In genomic region chr1:173844754-173845153, GRCm38 (mm10) we compare ENCODE assay signal across 21 mouse cellular contexts.
DNase-seq lines count a peak whose midpoint lies in the region; ATAC-seq and TF ChIP-seq lines count a peak whose summit lies in the region.
"Had no signal": no experiment of that assay in that cellular context is flagged by ENCODE, and none has a peak within 500 bp of the region (broad histone marks: within the 10 kb centered on the region; RNA-seq: fewer than 3 reads in every experiment).

No protein-coding gene starts in this region.

- ATAC-seq in forebrain, embryonic 11.5 days (replicated peaks; ENCODE audit: low FRiP score): 0 out of 2 replicates have a peak, but pooled peaks have one; percentile 43
- ATAC-seq in forebrain, embryonic 13.5 days: no peak
- ATAC-seq in stomach, embryonic 15.5 days (ENCODE audit: insufficient read depth, low FRiP score, low read depth): peak; percentile 91
- no peak for ATAC-seq in stomach, postnatal 0 days (ENCODE audit: low FRiP score, low TSS enrichment)
- ATAC-seq in megakaryocyte, adult 5-6 weeks (ENCODE audit: poor library complexity, severe bottlenecking): peak; percentile 21; the same call in 1 of the 2 replicates
- 0 out of 2 replicates have a peak, but pooled peaks have one; percentile 21 for ATAC-seq in stomach, embryonic 16.5 days (ENCODE audit: insufficient read depth, low FRiP score)
- ATAC-seq in kidney, embryonic 16.5 days (ENCODE audit: low FRiP score, low TSS enrichment): no peak
- ATAC-seq: forebrain, embryonic 15.5 days had no signal

- 81% methylated on average over 1 of the region's 1 CpGs for WGBS in forebrain, embryonic 11.5 days
- WGBS in forebrain, embryonic 13.5 days: 86% methylated on average over 1 of the region's 1 CpGs
- 90% methylated on average over 1 of the region's 1 CpGs for WGBS in stomach, embryonic 15.5 days
- WGBS in stomach, postnatal 0 days: 81% methylated on average over 1 of the region's 1 CpGs
- WGBS in stomach, embryonic 16.5 days: 76% methylated on average over 1 of the region's 1 CpGs
- 93% methylated on average over 1 of the region's 1 CpGs for WGBS in kidney, embryonic 16.5 days

- no peaks in the 10 kb centered on the region for H3K9me3 ChIP-seq in forebrain, embryonic 11.5 days (ENCODE audit: control insufficient read depth, low read length)
- H3K9me3 ChIP-seq in forebrain, embryonic 13.5 days (replicated peaks): no peaks in the 10 kb centered on the region
- H3K9me3 ChIP-seq in stomach, embryonic 15.5 days: no peaks in the 10 kb centered on the region
- H3K9me3 ChIP-seq in stomach, postnatal 0 days (ENCODE audit: control insufficient read depth, low read length): no peaks in the 10 kb centered on the region
- H3K9me3 ChIP-seq in stomach, embryonic 16.5 days (replicated peaks; ENCODE audit: control insufficient read depth, low read length): no peaks in the 10 kb centered on the region
- no peaks in the 10 kb centered on the region for H3K9me3 ChIP-seq in kidney, embryonic 16.5 days (ENCODE audit: low read length)
- H3K9me3 ChIP-seq: embryonic facial prominence, embryonic 10.5 days; forebrain, embryonic 15.5 days; kidney, embryonic 15.5 days; midbrain, embryonic 12.5 days; neural tube, embryonic 12.5 days had no signal

- no peak overlapping the region for H3K4me3 ChIP-seq in forebrain, embryonic 11.5 days (ENCODE audit: low read depth, low read length)
- H3K4me3 ChIP-seq in forebrain, embryonic 13.5 days: no peak overlapping the region
- no peak overlapping the region for H3K4me3 ChIP-seq in stomach, embryonic 15.5 days (replicated peaks)
- H3K4me3 ChIP-seq in stomach, postnatal 0 days (ENCODE audit: low read depth, low read length): no peak overlapping the region
- no peak overlapping the region for H3K4me3 ChIP-seq in stomach, embryonic 16.5 days (replicated peaks; ENCODE audit: low read length)
- no peak overlapping the region for H3K4me3 ChIP-seq in kidney, embryonic 16.5 days (ENCODE audit: low read length)
- H3K4me3 ChIP-seq: embryonic facial prominence, embryonic 10.5 days; forebrain, embryonic 15.5 days; heart, adult 2 months; kidney, embryonic 15.5 days; midbrain, embryonic 12.5 days; neural tube, embryonic 12.5 days had no signal

- H3K36me3 ChIP-seq in forebrain, embryonic 11.5 days (ENCODE audit: control insufficient read depth, insufficient read depth, low read length): no peaks in the 10 kb centered on the region
- H3K36me3 ChIP-seq in forebrain, embryonic 13.5 days (ENCODE audit: poor library complexity, severe bottlenecking): no peaks in the 10 kb centered on the region
- no peaks in the 10 kb centered on the region for H3K36me3 ChIP-seq in stomach, embryonic 15.5 days
- H3K36me3 ChIP-seq in stomach, postnatal 0 days (ENCODE audit: control insufficient read depth, insufficient read depth, low read length): no peaks in the 10 kb centered on the region
- no peaks in the 10 kb centered on the region for H3K36me3 ChIP-seq in stomach, embryonic 16.5 days (ENCODE audit: control insufficient read depth, insufficient read depth, low read length)
- no peaks in the 10 kb centered on the region for H3K36me3 ChIP-seq in kidney, embryonic 16.5 days (ENCODE audit: insufficient read depth, low read length)
- H3K36me3 ChIP-seq: embryonic facial prominence, embryonic 10.5 days; forebrain, embryonic 15.5 days; kidney, embryonic 15.5 days; midbrain, embryonic 12.5 days; neural tube, embryonic 12.5 days had no signal

- H3K4me2 ChIP-seq in forebrain, embryonic 11.5 days (ENCODE audit: low read depth, low read length, severe bottlenecking): no peak overlapping the region
- H3K4me2 ChIP-seq in forebrain, embryonic 13.5 days: no peak overlapping the region
- H3K4me2 ChIP-seq in stomach, embryonic 15.5 days: no peak overlapping the region
- no peak overlapping the region for H3K4me2 ChIP-seq in stomach, postnatal 0 days (replicated peaks; ENCODE audit: low read depth)
- H3K4me2 ChIP-seq in stomach, embryonic 16.5 days (ENCODE audit: low read depth, low read length): no peak overlapping the region
- no peak overlapping the region for H3K4me2 ChIP-seq in kidney, embryonic 16.5 days (replicated peaks; ENCODE audit: low read depth, low read length)
- H3K4me2 ChIP-seq: forebrain, embryonic 15.5 days; kidney, embryonic 15.5 days; midbrain, embryonic 12.5 days; neural tube, embryonic 12.5 days had no signal

- no peak for TF ChIP-seq CTCF in stomach, postnatal 0 days (IDR thresholded peaks at IDR 0.05; ENCODE audit: low read depth)

- no peak overlapping the region for H3K9ac ChIP-seq in forebrain, embryonic 11.5 days (ENCODE audit: low read length)
- no peak overlapping the region for H3K9ac ChIP-seq in forebrain, embryonic 13.5 days
- H3K9ac ChIP-seq in stomach, embryonic 15.5 days: no peak overlapping the region
- no peak overlapping the region for H3K9ac ChIP-seq in stomach, postnatal 0 days (ENCODE audit: low read length)
- H3K9ac ChIP-seq in stomach, embryonic 16.5 days (ENCODE audit: low read length): no peak overlapping the region
- no peak overlapping the region for H3K9ac ChIP-seq in kidney, embryonic 16.5 days (replicated peaks; ENCODE audit: low read length)
- H3K9ac ChIP-seq: forebrain, embryonic 15.5 days; kidney, embryonic 15.5 days; midbrain, embryonic 12.5 days; neural tube, embryonic 12.5 days had no signal

- H3K4me1 ChIP-seq in forebrain, embryonic 11.5 days (replicated peaks; ENCODE audit: control insufficient read depth, insufficient read depth, low read length): no peaks in the 10 kb centered on the region
- no peaks in the 10 kb centered on the region for H3K4me1 ChIP-seq in forebrain, embryonic 13.5 days
- H3K4me1 ChIP-seq in stomach, embryonic 15.5 days: no peaks in the 10 kb centered on the region
- no peaks in the 10 kb centered on the region for H3K4me1 ChIP-seq in stomach, postnatal 0 days (replicated peaks; ENCODE audit: control insufficient read depth, insufficient read depth)
- no peaks in the 10 kb centered on the region for H3K4me1 ChIP-seq in stomach, embryonic 16.5 days (ENCODE audit: control insufficient read depth, insufficient read depth, low read length)
- no peaks in the 10 kb centered on the region for H3K4me1 ChIP-seq in kidney, embryonic 16.5 days (ENCODE audit: insufficient read depth, low read length)
- H3K4me1 ChIP-seq: embryonic facial prominence, embryonic 10.5 days; forebrain, embryonic 15.5 days; kidney, embryonic 15.5 days; midbrain, embryonic 12.5 days; neural tube, embryonic 12.5 days had no signal

- no peaks in the 10 kb centered on the region for H3K27me3 ChIP-seq in forebrain, embryonic 11.5 days (ENCODE audit: control insufficient read depth, insufficient read depth, low read length)
- no peaks in the 10 kb centered on the region for H3K27me3 ChIP-seq in forebrain, embryonic 13.5 days
- no peaks in the 10 kb centered on the region for H3K27me3 ChIP-seq in stomach, embryonic 15.5 days (replicated peaks)
- no peaks in the 10 kb centered on the region for H3K27me3 ChIP-seq in stomach, postnatal 0 days (ENCODE audit: control insufficient read depth, insufficient read depth, low read length)
- no peaks in the 10 kb centered on the region for H3K27me3 ChIP-seq in stomach, embryonic 16.5 days (ENCODE audit: control insufficient read depth, insufficient read depth, low read length)
- no peaks in the 10 kb centered on the region for H3K27me3 ChIP-seq in kidney, embryonic 16.5 days (ENCODE audit: insufficient read depth, low read length)
- H3K27me3 ChIP-seq: forebrain, embryonic 15.5 days; kidney, embryonic 15.5 days; midbrain, embryonic 12.5 days; neural tube, embryonic 12.5 days had no signal

- no peak overlapping the region for H3K27ac ChIP-seq in forebrain, embryonic 11.5 days (ENCODE audit: low read depth, low read length)
- no peak overlapping the region for H3K27ac ChIP-seq in forebrain, embryonic 13.5 days
- H3K27ac ChIP-seq in stomach, embryonic 15.5 days: no peak overlapping the region
- no peak overlapping the region for H3K27ac ChIP-seq in stomach, postnatal 0 days (replicated peaks)
- H3K27ac ChIP-seq in stomach, embryonic 16.5 days (ENCODE audit: low read length): no peak overlapping the region
- no peak overlapping the region for H3K27ac ChIP-seq in kidney, embryonic 16.5 days (ENCODE audit: low read length)
- H3K27ac ChIP-seq: embryonic facial prominence, embryonic 10.5 days; forebrain, embryonic 15.5 days; heart, adult 2 months; kidney, embryonic 15.5 days; midbrain, embryonic 12.5 days; neural tube, embryonic 12.5 days had no signal

- TF ChIP-seq EP300 in stomach, postnatal 0 days (optimal IDR thresholded peaks at IDR 0.05): no peak

- no peak for DNase-seq in forebrain, embryonic 11.5 days (ENCODE audit: low spot score)
- no peak for DNase-seq in stomach, postnatal 0 days (ENCODE audit: low spot score)
- no peak for DNase-seq in left cerebral cortex, postnatal 14 days (ENCODE audit: low spot score in 2 of 2)
- DNase-seq: adrenal gland, adult 2 months; cerebellum, adult 2 months; cerebellum, postnatal 36 days; gastrocnemius, postnatal 25 days; heart, adult 2 months; layer of hippocampus, postnatal 36 days; lung, adult 2 months; lung, postnatal 4 days had no signal

- intact Hi-C loops in left cerebral cortex, postnatal 14 days (cut with DNase I): no loop called here

Comparison
In these comparisons a context has a peak if more than half of its experiments do, and no peak if none do; other contexts are left out.
1. ATAC-seq: peak in forebrain, embryonic 11.5 days (single experiment), stomach, embryonic 15.5 days (single experiment), megakaryocyte, adult 5-6 weeks (single experiment) and stomach, embryonic 16.5 days (single experiment); none in forebrain, embryonic 13.5 days (single experiment), stomach, postnatal 0 days (single experiment) and kidney, embryonic 16.5 days (single experiment).